Mouse (Mus musculus) stomach, postnatal 0 days (tissue): Measurements from ENCODE around the gene Acsl1.

ENCODE experiments used
- CTCF ChIP-seq: IDR thresholded peaks from 2 replicates; pipeline ENCODE4 v1.5.1; 2016; ENCODE audit warnings: antibody characterized with exemption, low read depth, mild to moderate bottlenecking, moderate library complexity
- EP300 ChIP-seq: optimal IDR thresholded peaks from 2 replicates; pipeline ENCODE3; 2016; ENCODE audit warnings: antibody characterized with exemption

DNA sequence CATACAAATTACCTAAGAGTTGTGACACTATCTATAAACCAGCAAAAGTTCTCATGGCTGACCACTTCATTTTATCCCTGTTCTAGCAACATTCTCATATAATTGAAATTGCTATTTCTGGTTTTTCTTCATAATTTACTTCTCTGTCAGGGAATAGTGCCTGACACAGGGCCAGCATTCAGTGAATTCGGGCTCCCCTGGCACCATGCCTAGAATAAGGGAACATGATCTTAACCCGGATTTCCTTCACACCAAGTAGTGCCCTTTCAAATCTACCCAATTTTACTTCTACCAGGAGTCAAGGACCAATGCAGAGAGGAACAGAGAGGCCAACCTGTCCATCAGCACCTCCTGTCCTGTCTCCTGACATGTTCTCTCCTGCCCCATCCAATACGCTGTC lies 114.7 kb downstream of the Acsl1 start:
- TF ChIP-seq CTCF = no peak
- no peak for TF ChIP-seq EP300
